Mouse (Mus musculus) heart, embryonic 10.5 days (tissue): ENCODE results near the gene Sik1. TPM values are rescaled to one million over a fixed set of nuclear protein-coding genes. Genes with fewer than 3 reads are reported as not detected.

Experiments used
- DNase-seq: peaks from one replicate; pipeline ENCODE4 v3.0.0-alpha.2; 2017; ENCODE audit warnings: low spot score
- H3K27ac ChIP-seq: fragments of 300-500 bp; sonication (generic); 2 replicates; pipeline ENCODE4 v1.5.1; 2016; ENCODE audit warnings: mild to moderate bottlenecking
- H3K27me3 ChIP-seq: fragments of 300-500 bp; sonication (generic); 2 replicates; pipeline ENCODE4 v1.6.1; 2016; ENCODE audit warnings: mild to moderate bottlenecking; ENCODE audit not compliant: poor library complexity, insufficient read depth, severe bottlenecking
- H3K36me3 ChIP-seq: fragments of 300-500 bp; sonication (generic); 2 replicates; pipeline ENCODE4 v1.6.1; 2016; ENCODE audit warnings: mild to moderate bottlenecking, moderate library complexity
- H3K4me1 ChIP-seq: fragments of 300-500 bp; sonication (generic); 2 replicates; pipeline ENCODE4 v1.6.1; 2016; ENCODE audit warnings: mild to moderate bottlenecking
- H3K4me3 ChIP-seq: fragments of 300-500 bp; sonication (generic); 2 replicates; pipeline ENCODE4 v1.5.1; 2016; ENCODE audit warnings: mild to moderate bottlenecking, moderate library complexity
- H3K9me3 ChIP-seq: fragments of 300-500 bp; sonication (generic); 2 replicates; pipeline ENCODE4 v1.6.1; 2016; ENCODE audit warnings: mild to moderate bottlenecking, moderate library complexity
- WGBS: fragments of 180-500 bp; shearing (Covaris S2); methylation state at CpG from one replicate; pipeline ENCODE4 v1.1.7; 2016; 5-methylcytosine and 5-hydroxymethylcytosine counted together
- polyA plus RNA-seq: library from polyadenylated mRNA; unstranded; fragments of >200 nt; fragmentation: Nextera tagmentation; extraction: Ambion mirVana; gene quantifications from 2 replicates; pipeline ENCODE4 v1.2.1, GENCODE M21; 2016

The Sik1 gene
- polyA plus RNA-seq, 1 experiment from 2014 or later = 22.0 TPM

DNA sequence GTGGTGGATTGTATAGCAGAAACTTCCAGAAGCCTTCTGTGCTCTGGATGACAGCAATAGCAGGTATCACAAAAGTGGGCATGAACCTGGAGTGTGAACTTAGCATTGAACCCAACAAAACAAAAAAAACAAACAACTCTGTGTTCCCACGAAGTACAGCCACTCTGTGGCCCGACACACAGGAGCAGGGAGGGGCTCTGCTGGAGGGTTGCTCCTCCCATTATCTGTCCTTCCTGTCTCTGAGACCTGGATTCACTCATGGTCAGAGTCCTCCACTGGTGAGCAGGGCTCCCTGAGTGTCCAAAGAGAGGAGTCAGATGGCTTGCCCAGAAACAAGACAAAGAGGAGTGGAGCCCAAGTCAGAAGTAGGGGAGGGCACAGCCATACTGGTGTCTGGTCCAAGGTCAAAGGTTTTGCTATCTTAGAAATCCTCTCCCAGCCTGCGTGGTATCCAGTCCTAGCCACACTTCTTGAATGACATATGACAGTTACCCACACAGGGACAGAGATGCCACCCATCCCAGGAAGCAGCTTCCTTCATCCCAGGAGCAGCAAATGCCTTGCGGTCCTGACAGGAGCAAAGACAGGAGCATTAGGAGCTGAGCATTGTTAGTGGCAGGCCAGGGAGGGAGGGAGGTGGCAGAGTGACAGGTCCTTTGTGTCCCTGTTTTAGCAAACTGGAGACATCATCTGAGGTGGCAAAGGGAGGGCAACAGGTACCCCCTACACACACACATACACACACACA lies 35.3 kb downstream of the Sik1 start:
- H3K36me3 ChIP-seq = no peaks in the 10 kb centered on the region
- no peak overlapping the region for H3K4me3 ChIP-seq
- WGBS = 37% methylated on average over 4 of the region's 4 CpGs
- peaks cover 34% of the 10 kb centered on the region for H3K4me1 ChIP-seq
- no peaks in the 10 kb centered on the region for H3K9me3 ChIP-seq
- DNase-seq = no peak
- H3K27me3 ChIP-seq = peaks cover 19% of the 10 kb centered on the region
- peak overlapping the region; percentile 80 for H3K27ac ChIP-seq

DNA sequence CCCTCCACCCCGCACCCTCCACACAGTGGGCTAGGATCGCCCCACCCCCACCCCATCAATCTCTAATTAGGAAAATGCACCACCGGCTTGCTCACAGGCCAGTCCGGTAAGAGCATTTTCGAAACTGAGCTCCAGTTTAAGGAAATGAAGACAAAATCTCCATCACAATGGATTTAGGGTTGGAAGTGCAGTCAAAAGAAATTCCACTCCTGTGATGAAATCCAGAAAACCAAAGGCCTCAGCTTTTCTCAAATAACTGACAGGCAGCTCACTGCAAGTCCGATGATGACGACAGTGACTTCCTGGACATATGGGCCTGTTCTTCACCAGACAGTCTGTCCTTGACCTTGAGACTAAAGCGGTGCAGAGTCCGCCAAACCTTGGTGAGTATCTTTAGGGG lies 36.2 kb downstream of the Sik1 start:
- WGBS = 74% methylated on average over 9 of the region's 9 CpGs
- H3K27ac ChIP-seq = 0 out of 2 replicates have a peak overlapping the region, but pooled peaks have one; percentile 29
- H3K4me3 ChIP-seq = no peak overlapping the region
- no peak for DNase-seq
- H3K36me3 ChIP-seq = no peaks in the 10 kb centered on the region
- no peaks in the 10 kb centered on the region for H3K9me3 ChIP-seq
- peaks cover 19% of the 10 kb centered on the region for H3K27me3 ChIP-seq
- peaks cover 43% of the 10 kb centered on the region for H3K4me1 ChIP-seq

DNA sequence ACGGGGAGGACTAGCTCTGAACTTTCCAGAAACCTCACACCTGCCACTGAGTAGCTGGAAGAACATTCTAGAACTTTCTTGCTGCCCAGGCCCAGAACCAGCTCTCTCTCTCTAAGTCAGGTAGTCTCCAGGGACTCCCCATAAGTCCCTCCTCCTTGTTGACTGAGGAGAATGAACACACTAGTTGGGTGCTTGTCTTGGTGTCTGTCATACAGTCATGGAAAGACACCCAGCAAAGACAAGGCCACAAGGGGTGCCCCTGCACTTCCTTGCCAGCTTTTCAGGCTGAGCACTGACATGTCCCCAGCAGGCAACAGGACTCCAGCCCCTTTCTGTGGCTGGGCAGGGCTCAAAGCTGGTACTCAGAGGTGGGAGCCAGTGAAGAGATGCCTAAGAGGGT lies 37.8 kb downstream of the Sik1 start:
- Histone ChIP-seq H3K4me3 (no peak overlapping the region), H3K27ac (0 out of 2 replicates have a peak overlapping the region, but pooled peaks have one; percentile 29), H3K27me3 (peaks cover 19% of the 10 kb centered on the region), H3K9me3 (no peaks in the 10 kb centered on the region), H3K4me1 (peaks cover 46% of the 10 kb centered on the region), H3K36me3 (no peaks in the 10 kb centered on the region)
- no peak for DNase-seq
- WGBS = 73% methylated on average over 1 of the region's 1 CpGs

DNA sequence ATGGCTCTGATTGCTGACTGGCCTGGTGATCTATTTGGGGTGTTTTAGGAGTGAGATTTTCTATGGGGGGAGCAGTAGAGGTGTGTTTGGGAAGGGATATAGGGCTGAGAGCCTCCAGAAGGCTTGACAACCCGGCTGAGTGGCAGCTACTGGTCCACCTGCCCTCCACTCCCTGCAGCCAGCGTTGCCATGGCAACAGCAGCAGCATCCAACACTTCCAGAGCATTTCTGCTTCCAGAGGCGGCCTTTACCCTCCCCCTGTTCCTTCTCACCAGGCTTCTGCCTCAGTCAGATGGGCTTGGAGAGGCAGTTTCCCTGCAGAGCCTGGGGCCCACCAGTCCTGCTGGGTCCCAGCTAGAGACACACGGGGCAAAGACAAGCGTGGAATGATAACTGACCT lies 38.4 kb downstream of the Sik1 start:
- no peaks in the 10 kb centered on the region for H3K9me3 ChIP-seq
- WGBS = 41% methylated on average over 5 of the region's 5 CpGs
- no peak for DNase-seq
- no peak overlapping the region for H3K4me3 ChIP-seq
- H3K27me3 ChIP-seq = peaks cover 19% of the 10 kb centered on the region
- no peaks in the 10 kb centered on the region for H3K36me3 ChIP-seq
- no peak overlapping the region for H3K27ac ChIP-seq
- peaks cover 46% of the 10 kb centered on the region for H3K4me1 ChIP-seq

DNA sequence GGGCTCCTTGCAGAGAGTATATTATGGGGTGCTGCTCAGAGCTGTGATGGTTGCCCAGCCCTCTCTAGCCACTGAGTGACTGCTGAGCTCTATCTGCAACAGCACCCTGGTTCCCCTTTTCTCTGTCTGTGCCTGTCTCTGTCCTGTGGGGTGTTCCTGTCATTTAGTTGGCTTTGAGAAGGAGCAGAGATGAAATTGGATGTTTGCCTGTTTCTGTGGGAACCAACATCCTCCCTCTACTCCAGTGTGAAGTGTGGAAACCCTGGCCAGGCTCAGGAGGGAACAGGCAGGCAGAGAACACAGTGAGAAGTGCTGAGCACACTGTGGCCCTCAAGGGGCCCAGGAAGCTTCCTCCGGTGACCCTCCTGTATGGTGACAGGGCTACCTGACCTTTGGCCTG lies 40.8 kb downstream of the Sik1 start:
- Histone ChIP-seq H3K27ac (no peak overlapping the region), H3K4me1 (peaks cover 26% of the 10 kb centered on the region), H3K4me3 (no peak overlapping the region), H3K9me3 (no peaks in the 10 kb centered on the region), H3K36me3 (no peaks in the 10 kb centered on the region), H3K27me3 (peaks cover 19% of the 10 kb centered on the region)
- WGBS = 68% methylated on average over 1 of the region's 1 CpGs
- DNase-seq = no peak

DNA sequence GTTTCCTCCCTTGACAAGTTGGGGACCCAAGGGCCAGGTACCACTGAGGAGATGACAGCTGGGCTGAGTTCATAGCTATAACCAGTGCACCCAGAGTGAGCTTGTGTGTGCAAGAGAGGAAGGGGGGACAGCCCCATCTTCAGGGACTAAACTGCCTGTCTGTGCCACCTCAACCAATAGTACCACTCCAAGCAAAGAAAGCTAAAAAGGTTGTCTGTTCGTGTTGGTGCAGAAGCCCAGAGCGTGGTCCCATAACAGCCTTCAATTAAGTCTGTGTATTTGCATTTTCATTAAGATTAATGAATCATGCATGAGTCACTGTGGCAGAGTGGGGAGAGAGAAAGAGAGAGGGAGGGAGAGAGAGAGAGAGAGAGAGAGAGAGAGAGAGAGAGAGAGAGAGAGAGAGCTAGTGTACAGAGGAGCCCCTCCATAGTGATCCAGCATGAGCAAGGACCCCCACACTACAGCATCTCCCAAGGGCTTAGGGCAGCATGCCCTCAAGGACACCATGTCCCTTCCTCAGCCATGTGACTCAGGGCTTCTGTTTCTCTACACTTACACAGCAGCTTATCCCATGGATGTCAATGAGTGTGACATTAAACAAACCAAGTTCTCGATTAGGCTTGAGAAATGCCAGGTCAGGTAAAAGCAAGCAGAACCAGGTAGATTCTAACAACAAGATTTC lies 41.5 kb downstream of the Sik1 start:
- H3K27me3 ChIP-seq = peaks cover 19% of the 10 kb centered on the region
- H3K36me3 ChIP-seq = no peaks in the 10 kb centered on the region
- WGBS = 74% methylated on average over 3 of the region's 3 CpGs
- no peak overlapping the region for H3K4me3 ChIP-seq
- H3K4me1 ChIP-seq = peaks cover 19% of the 10 kb centered on the region; the same call in 1 of the 2 replicates
- no peaks in the 10 kb centered on the region for H3K9me3 ChIP-seq
- DNase-seq = no peak
- peak overlapping the region; percentile 47; the same call in 1 of the 2 replicates for H3K27ac ChIP-seq

DNA sequence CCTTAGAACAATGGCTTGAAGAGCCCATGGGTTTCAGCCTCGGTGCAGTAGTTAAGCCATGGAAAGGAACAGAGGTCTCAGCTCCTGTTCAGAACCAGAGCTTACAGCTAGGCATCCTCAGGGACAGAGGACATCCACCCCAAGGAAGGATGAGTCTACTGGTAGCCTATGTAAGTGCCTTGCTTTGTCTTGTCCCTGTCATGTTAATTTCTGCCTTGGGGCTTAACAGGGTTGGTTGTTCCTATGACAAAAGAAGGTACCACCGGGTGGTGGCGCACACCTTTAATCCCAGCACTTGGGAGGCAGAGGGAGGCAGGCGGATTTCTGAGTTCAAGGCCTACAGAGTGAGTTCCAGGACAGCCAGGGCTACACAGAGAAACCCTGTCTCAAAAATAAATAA lies 44.3 kb downstream of the Sik1 start:
- 58% methylated on average over 4 of the region's 4 CpGs for WGBS
- Histone ChIP-seq H3K4me1 (peaks cover 29% of the 10 kb centered on the region), H3K4me3 (no peak overlapping the region), H3K27ac (no peak overlapping the region), H3K36me3 (no peaks in the 10 kb centered on the region), H3K27me3 (peaks cover 6% of the 10 kb centered on the region; the same call in 1 of the 2 replicates), H3K9me3 (no peaks in the 10 kb centered on the region)
- no peak for DNase-seq

DNA sequence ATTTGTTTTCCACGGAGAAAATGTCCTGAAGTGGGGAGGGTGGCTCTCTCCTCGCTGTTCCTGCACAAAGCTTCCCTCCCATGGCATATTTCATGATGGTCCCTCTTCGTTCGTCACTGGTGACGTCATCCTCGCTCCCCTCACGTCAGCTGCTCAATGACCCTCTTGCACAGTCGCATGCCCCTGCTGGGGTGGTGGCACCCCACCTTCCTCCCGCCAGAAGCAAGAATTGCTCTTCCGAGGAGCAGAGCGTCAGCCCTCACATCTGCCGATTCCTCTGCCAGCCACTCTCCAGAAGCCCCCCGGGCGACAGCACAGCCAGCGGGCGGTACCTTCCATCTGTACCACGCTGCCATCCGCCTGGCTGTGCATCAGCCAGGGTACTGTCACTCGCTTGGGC lies 45.7 kb downstream of the Sik1 start:
- Histone ChIP-seq H3K27ac (no peak overlapping the region), H3K9me3 (no peaks in the 10 kb centered on the region), H3K4me1 (peaks cover 32% of the 10 kb centered on the region), H3K27me3 (no peaks in the 10 kb centered on the region), H3K36me3 (no peaks in the 10 kb centered on the region), H3K4me3 (no peak overlapping the region)
- WGBS = 58% methylated on average over 19 of the region's 19 CpGs
- no peak for DNase-seq

DNA sequence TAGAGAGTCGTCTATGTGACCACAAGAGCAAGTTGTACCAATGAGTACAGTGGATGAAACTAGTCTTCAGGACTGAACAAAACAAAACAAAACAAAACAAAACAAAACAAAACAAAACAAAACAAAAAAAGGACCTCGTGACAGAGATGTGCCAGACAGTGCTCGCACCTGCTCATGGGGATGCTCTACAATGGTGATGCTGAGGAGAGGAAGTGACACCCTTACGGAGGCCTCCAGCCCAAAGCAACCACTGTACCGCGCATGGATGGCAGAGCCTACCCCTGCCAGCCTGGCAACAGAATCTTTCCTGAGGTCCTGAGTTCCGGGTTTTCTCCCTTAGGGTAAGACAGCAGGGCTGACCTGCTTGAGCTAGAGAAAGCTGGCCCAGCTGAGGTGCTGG lies 46.5 kb downstream of the Sik1 start:
- WGBS = 88% methylated on average over 7 of the region's 7 CpGs
- no peak for DNase-seq
- no peak overlapping the region for H3K27ac ChIP-seq

DNA sequence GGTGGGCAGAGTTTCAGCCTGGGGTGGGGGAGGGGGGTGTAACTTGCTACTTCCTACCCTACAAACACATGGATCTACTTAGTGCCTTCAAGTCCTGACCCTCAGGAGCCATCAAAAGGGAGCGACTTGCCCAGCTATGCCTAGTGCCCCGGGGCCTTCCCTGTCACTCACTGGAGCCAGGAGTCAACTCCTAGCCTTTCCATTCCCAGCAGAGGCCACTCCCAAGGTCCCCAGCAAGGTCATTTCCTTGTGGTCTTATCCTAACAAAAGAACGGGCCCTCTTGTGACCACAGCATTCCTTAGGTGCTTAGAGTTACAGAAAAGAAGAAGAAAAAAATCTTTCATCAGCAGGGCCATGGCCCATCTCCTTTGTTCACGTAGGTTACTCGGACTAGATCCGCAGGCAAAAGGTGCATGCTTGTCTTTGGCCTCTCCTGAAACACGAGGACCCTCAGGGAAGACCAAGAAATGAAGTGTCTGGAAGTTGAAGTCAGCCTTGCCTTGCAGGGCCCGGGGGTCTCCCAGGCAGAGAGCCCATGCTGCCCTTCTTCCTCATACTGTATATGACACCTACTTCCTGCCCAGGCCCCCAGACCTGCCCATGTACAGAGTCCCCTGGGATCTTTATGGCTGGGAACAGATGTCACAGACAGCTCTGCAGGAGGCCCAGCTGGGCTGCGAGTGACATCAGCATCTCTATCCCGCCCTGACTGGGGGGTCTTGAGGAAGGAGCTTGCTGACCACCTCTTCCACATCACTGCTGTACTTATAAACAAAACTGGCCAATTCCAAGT lies 47.3 kb downstream of the Sik1 start:
- WGBS = 47% methylated on average over 10 of the region's 10 CpGs
- Histone ChIP-seq H3K4me3 (no peak overlapping the region), H3K36me3 (no peaks in the 10 kb centered on the region), H3K27me3 (no peaks in the 10 kb centered on the region), H3K9me3 (no peaks in the 10 kb centered on the region), H3K27ac (peak overlapping the region; percentile 83), H3K4me1 (peaks cover 26% of the 10 kb centered on the region)
- no peak for DNase-seq

More for the DNA sequence above, 46.5 kb downstream of the Sik1 start:
- Histone ChIP-seq H3K4me1 (peaks cover 27% of the 10 kb centered on the region), H3K9me3 (no peaks in the 10 kb centered on the region), H3K36me3 (no peaks in the 10 kb centered on the region), H3K4me3 (no peak overlapping the region), H3K27me3 (no peaks in the 10 kb centered on the region)

DNA sequence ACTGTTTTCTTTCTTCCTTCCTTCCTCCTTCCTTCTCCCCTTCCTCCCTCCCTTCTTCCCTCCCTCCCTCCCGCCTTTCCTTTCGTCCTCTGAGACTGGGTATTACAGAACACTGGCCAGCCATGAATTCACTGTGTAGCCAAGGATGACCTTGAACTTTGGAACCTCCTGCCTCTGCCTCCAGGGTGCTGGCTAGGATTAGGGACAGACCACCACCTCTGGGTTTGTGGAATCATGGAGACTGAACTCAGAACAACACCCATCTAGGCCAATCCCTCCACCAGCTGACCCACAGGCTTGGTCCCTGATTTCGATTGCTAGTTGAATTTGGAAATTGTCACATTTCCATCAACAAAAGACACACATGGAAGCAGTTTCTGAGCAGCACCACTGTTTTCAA lies 49.1 kb downstream of the Sik1 start:
- Histone ChIP-seq H3K36me3 (no peaks in the 10 kb centered on the region), H3K4me1 (peaks cover 26% of the 10 kb centered on the region), H3K27me3 (0 out of 2 replicates have a peak, but pooled peaks cover 6% of the 10 kb centered on the region), H3K9me3 (no peaks in the 10 kb centered on the region), H3K27ac (no peak overlapping the region), H3K4me3 (no peak overlapping the region)
- WGBS = 73% methylated on average over 3 of the region's 3 CpGs
- no peak for DNase-seq

DNA sequence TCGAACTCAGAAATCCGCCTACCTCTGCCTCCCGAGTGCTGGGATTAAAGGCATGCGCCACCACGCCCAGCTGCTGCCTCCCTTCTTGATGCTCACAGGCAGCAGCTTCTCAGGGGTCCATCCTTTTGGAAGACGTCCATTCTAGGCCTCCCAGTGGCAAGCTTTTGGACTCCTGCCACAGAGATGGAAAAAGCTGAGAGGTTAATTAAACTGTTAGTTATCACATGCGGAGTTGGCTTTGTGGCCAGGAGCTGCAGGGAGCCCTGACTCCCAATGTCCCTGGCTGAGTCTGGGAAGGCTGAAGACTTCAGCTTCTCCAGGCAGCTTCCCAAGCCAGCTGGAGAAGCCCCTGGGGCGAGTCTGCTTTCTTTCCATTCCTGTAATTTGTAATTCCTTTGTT lies 49.6 kb downstream of the Sik1 start:
- H3K9me3 ChIP-seq = no peaks in the 10 kb centered on the region
- DNase-seq = no peak
- no peak overlapping the region for H3K4me3 ChIP-seq
- peaks cover 26% of the 10 kb centered on the region for H3K4me1 ChIP-seq
- H3K36me3 ChIP-seq = no peaks in the 10 kb centered on the region
- H3K27ac ChIP-seq = no peak overlapping the region
- 0 out of 2 replicates have a peak, but pooled peaks cover 6% of the 10 kb centered on the region for H3K27me3 ChIP-seq
- 54% methylated on average over 8 of the region's 8 CpGs for WGBS

DNA sequence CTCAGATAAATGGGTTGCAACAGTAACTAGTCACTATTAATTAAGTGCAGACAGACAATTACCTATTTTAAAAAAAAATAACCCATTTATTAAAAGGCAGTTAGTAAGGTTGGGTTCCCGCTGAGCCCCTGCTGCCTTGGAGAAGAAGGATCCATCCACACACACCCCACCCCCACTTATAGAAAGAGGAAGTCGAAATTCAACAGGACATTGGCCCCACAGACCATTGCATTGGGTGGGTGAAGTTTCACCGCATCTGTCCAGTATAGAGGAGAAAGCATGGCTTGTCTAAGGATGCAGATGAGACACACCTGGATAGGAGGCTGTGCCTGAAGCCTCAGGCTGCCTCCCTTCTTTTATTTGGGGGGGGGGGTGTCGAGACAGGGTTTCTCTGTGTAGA lies 50.0 kb downstream of the Sik1 start:
- peaks cover 26% of the 10 kb centered on the region for H3K4me1 ChIP-seq
- 74% methylated on average over 4 of the region's 4 CpGs for WGBS
- no peak for DNase-seq
- H3K27me3 ChIP-seq = 0 out of 2 replicates have a peak, but pooled peaks cover 6% of the 10 kb centered on the region
- H3K9me3 ChIP-seq = no peaks in the 10 kb centered on the region
- no peaks in the 10 kb centered on the region for H3K36me3 ChIP-seq
- no peak overlapping the region for H3K27ac ChIP-seq
- H3K4me3 ChIP-seq = no peak overlapping the region
